Mouse (Mus musculus) MEL (cell line): ENCODE data around the gene Itga2b.
A peak's percentile ranks its signal among the peaks of the same experiment; 100 is the strongest.

Experiments used
- CHD2 ChIP-seq: IDR thresholded peaks from 2 replicates; pipeline ENCODE4 v1.6.1; 2011; ENCODE audit warnings: low read length, improper control_type of control experiment
- CTCF ChIP-seq, 3 experiments: IDR thresholded peaks in 2 of 3; conservative IDR thresholded peaks in 1 of 3; 2 replicates each; pipeline ENCODE4 v1.5.1; 2011 to 2012; ENCODE audit warnings: low read length in 3 of 3, low read depth in 2 of 3, mild to moderate bottlenecking in 2 of 3, improper control_type of control experiment in 1 of 3, inconsistent platforms in 1 of 3, mixed read lengths in 1 of 3, moderate library complexity in 1 of 3; ENCODE audit not compliant: control insufficient read depth in 1 of 3, insufficient read depth in 1 of 3, poor library complexity in 1 of 3, severe bottlenecking in 1 of 3
- EP300 ChIP-seq, 2 experiments: IDR thresholded peaks; 2 replicates each; pipeline ENCODE4 v1.6.1; 2011; ENCODE audit warnings: improper control_type of control experiment in 2 of 2, low read length in 2 of 2, low read depth in 1 of 2, mild to moderate bottlenecking in 1 of 2
- HCFC1 ChIP-seq: IDR thresholded peaks from 2 replicates; pipeline ENCODE4 v1.6.1; 2012; ENCODE audit warnings: low read depth, mild to moderate bottlenecking, inconsistent platforms, low read length, improper control_type of control experiment, moderate library complexity
- POLR2A ChIP-seq, 2 experiments: IDR thresholded peaks; 2 replicates each; pipeline ENCODE4 v1.6.1; 2011 to 2012; ENCODE audit warnings: low read length in 2 of 2, mild to moderate bottlenecking in 2 of 2, control low read depth in 1 of 2, improper control_type of control experiment in 1 of 2, low read depth in 1 of 2, moderate library complexity in 1 of 2; ENCODE audit not compliant: control insufficient read depth in 1 of 2, insufficient read depth in 1 of 2, poor library complexity in 1 of 2
- ZC3H11A ChIP-seq: IDR thresholded peaks from 2 replicates; pipeline ENCODE4 v1.6.1; 2012; ENCODE audit warnings: low read depth, mild to moderate bottlenecking, inconsistent platforms, low read length, improper control_type of control experiment
- ZMIZ1 ChIP-seq: IDR thresholded peaks from 2 replicates; pipeline ENCODE4 v1.6.1; 2012; ENCODE audit warnings: low read depth, mild to moderate bottlenecking, inconsistent platforms, low read length, improper control_type of control experiment, moderate library complexity

DNA sequence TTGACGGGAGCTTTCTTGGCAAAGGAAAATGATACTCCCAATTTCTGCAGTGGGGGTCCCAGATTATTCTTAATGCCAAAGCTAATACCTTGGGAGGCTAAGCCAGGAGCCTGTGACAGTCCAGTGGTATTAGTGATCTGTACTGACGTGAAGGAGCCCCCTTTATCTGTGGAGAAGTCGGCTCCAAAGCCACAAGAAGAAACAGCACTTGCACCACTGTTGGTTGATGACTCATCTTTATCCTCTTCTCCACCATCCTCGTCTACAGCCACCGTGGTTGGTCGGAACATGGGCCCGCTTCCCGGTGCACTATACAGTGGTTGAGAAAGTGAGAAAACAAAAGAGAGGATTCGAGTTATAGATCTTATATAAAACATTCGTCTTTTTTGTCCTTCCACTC, 11.9 kb upstream of the Itga2b start:
- TF ChIP-seq HCFC1: no peak
- TF ChIP-seq POLR2A (IDR thresholded peaks at IDR 0.05; ENCODE audit: control insufficient read depth in 1 of 2, insufficient read depth in 1 of 2, low read depth in 1 of 2, low read length in 2 of 2, poor library complexity in 1 of 2): no peak
- TF ChIP-seq EP300 (IDR thresholded peaks at IDR 0.05; ENCODE audit: low read depth in 1 of 2, low read length in 2 of 2): peak; percentile 47 to 55
- TF ChIP-seq ZMIZ1: no peak
- TF ChIP-seq CTCF (IDR thresholded peaks at IDR 0.05 in 2 of 3, conservative IDR thresholded peaks at IDR 0.05 in 1 of 3; ENCODE audit: control insufficient read depth in 1 of 3, insufficient read depth in 1 of 3, low read depth in 2 of 3, low read length in 3 of 3, poor library complexity in 1 of 3, severe bottlenecking in 1 of 3): no peak
- no peak for TF ChIP-seq CHD2
- no peak for TF ChIP-seq ZC3H11A
